Mouse (Mus musculus) left cerebral cortex, postnatal 4 days (tissue): ENCODE results near the gene Slc25a45. TPM values are rescaled to one million over a fixed set of nuclear protein-coding genes. Genes with fewer than 3 reads are reported as not detected.

Experiments
- DNase-seq: peaks from one replicate; pipeline ENCODE4 v3.0.0-alpha.2; 2022
- intact Hi-C: fragments of 180-260 bp; cut with DNase I; formaldehyde crosslinking; loops from one replicate; pipeline ENCODE4 v1.15.1; 2025
- total RNA-seq, 2 experiments: library from RNA; stranded (reverse); gene quantifications; 2 replicates each; pipeline ENCODE4 v1.2.3; 2021

Slc25a45 gene
- total RNA-seq, result 1 to 10 TPM; 1.4 to 2.0 TPM

DNA sequence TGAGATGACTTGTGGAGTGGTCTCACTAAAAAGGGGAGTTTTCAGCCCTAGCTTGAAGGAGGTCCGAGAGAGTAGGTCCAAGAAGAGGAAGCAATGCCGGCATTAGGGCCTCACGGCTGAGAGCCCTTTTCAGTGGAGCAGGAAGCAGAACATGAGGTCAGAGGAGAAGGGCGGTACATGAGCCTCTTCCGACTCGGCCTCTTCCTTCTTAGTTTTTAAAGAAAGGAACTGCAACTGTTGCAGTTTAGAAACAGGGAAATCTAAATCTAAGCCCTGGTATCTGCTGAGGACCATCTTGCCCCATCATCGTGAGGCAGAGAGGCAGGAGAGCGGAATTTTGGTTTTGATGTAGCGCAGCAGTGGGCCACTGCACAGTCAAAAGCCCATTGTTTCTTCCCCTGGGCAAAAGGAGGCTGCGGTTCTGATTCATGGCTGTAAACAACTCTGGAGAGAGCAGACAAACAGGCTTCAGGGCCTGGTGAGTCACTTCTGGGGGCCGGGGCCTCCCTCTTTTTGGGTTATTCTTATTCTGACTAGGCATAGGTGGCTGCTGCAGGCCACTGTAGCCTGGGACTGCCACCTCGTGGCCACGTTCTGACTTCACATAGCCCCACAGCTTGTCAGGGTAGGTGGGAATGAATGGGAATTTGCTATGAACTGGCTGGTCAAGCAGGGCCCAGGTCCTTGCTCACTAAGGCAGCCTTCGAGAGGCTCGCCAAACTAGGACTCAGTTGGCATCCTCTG, at the start of gene Slc25a45:
Slc25a45 (plus strand) TSS at position 191 of the 744 bp plus-strand sequence.
- intact Hi-C loops, result loop anchor here (5.0 kb wide), 1 partner anchor 85 kb away; no protein-coding TSS in a partner anchor

DNA sequence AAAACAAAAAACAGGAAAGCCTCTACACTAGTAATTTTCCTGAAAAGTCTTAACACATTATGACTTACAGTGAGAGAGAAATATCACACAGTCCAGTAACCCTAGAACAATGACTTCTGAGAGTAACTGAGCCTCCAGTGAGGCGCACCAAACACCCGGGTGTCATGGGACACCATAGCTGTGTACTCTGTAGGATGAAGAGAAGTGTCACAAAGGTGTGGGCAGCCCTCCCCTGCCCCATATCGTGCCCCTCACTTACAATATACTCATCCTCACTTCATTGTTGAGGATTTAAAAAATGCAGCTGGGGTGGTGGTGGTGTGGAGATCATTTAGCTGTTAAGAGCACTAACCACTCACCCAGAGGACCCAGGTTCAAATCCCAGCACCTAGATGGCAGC, 49.5 kb upstream of the Slc25a45 start:
- no peak for DNase-seq
- intact Hi-C loops, result no loop called here

More for the DNA sequence above, at the start of gene Slc25a45:
- peak; percentile 76 for DNase-seq

DNA sequence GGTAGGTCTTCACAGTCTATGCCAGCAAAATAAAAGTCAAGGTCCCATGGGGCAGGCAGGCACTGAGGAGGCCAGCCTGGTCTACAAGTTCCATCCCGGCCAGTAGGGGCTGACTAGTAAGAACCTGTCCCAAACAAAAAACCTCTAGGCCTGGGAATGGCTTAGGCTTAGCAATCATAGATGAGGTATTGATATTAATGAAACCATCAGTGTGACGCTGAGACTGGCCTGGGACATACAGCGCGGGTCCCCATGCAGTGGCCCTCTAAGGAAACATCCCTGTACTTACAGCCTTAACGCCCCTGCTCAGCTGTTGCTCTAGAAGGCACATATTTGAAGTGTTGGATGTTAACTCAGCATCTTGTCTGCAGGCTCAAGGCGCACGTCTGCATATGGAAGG, 48.7 kb upstream of the Slc25a45 start:
- intact Hi-C loops, result no loop called here
- no peak for DNase-seq

DNA sequence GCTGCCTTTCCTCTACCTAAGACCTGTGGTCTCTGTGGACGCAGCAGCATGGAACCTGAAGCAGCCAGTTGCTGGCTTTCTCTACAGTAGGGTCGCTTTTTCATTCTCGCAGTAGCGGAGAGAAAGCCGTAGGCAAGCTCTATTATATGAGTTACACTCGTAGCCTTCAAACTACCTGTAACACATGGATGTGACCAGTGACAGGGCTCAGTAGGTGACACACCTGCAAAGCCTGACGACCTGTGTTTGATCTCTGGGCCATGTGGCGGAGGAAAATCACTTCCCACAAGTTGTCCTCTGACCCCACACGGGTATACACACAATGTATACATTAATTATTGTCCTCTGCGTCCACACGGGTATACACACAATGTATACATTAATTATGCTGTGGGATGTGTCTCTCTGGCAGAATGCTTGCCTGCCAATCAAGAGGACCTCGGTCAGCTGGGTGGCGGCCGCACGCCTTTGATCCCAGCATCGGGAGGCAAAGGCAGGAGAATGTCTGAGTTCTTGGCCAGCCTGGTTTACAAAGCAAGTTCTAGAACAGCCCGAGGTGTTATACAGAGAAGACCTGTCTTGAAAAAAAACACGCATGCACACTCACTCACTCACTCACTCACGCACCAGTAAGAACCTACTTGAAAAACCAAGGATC, 47.5 kb upstream of the Slc25a45 start:
- no peak for DNase-seq
- intact Hi-C loops, result no loop called here

DNA sequence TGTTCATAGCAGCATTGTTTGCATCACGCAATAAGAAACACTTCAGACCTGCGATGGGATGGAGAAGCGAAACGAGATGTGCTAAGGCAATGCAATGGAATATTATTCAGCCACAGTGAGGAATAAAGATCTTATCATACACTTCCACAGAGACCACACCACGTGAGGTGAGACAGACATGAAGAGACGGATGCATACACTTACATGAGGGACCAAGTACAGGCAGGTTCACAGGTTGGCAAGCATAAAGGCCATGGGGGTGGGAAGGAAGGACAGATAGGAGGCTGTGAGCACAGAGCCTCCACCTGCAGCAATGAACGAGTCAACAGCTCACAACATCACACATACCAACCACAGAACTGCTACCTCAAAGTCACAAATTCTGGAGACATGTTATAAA, 46.8 kb upstream of the Slc25a45 start:
- DNase-seq, result no peak
- intact Hi-C loops, result no loop called here

DNA sequence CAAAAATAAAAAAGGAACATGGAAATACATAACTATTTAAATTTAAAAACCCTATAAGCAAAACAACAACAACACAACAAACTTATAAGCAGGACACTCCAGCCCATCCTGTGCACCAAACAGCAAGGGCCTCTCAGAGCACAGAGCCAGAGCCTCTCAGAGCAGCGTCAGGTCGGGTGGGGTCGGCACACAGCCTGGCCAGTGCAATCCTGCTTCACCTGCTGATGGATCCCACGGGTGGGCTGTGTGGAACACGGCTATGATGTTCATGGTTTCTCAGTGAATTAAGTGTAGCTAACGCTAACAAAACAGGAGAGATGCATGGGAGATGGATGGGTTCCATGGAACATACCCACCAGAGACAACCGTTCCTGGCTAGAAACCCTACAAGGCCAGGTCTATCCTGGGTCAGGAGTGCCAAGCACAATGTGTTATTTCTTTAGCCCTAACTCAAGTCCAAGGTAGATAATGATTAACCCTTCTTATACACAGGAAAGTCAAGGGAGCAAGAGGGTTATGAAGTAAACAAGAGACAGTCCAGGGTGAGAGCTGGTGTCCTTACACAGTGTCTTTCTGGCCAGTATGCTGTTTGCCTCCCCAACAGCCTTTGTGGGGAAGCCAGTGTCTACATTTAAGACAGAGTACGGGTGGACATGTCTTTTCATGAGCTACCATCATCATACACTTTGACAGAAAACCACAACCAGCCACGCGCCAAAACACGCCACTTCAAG, 46.2 kb upstream of the Slc25a45 start:
- no peak for DNase-seq
- intact Hi-C loops, result no loop called here

DNA sequence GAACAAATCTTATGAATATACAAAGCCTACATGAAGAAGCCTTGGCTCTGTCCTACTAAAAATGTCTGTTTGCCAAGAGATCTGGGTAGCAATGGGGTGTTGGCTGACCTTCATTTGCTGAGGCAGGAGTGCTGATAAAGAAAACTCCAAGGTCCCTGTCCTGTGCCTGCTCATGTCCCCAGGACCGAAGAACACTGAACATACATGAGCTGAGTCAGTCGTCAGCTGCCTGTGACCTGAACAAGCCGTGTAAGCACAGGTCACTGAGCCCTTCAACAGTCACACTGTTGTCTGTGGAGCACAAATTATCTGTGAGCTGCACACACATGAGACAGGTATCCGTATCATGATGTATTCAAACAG, 45.7 kb upstream of the Slc25a45 start:
- DNase-seq, result no peak
- intact Hi-C loops, result no loop called here

DNA sequence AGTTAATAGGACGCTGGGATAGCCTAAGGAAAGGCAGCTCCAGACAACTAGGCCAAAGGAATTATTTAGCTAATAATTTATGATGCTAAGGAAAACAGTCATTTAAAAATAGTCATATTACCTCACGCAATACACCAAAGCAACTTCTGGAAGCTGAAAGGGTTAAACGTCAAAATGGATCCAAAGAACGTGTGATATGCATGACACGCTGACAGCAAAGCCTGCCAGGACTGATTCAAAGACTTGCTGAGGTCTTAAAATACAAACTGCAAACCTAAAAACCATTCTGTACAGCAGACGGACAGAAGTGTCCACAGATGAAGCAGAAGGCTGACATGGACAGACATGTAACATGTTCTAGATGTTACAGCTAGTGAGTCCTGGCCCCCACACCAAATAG, 45.3 kb upstream of the Slc25a45 start:
- no peak for DNase-seq
- intact Hi-C loops, result no loop called here

DNA sequence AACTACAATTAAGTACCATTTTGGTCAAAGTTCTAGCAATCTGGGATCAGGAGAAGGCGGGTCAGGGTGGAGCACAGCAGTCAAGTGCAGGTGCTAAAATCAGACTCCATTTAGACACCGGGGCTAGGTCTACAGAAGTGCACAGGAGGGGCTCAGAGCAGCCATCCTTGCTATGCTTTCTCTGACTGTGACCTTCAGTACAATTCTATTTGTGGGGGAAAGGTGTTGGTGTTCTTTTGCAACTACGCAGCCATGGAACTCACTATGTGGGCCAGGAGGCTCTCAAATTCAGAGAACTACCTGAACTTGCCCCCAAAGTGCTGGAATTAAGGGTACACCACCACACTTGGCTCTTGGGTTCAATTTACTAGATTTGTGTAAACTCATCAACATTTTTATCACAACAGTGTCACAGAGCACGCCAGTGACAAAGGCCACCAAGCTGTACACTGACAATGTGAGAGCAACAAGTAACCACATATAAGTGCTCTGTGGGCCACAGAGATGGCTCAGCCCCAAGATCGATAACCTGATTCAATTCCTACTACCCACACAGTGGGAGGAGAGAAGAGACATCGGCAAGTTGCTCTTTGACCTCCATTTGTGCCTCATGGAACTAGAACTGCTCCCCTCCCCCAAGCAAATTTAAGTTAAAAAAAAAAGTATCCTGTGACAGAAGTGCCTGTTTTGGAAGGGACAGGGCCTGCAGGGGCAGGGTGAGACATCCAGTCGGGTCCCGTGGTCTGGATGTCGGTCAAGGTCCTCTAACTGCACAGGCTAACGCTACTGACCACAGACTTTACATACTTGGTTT, 44.1 kb upstream of the Slc25a45 start:
- intact Hi-C loops, result no loop called here

DNA sequence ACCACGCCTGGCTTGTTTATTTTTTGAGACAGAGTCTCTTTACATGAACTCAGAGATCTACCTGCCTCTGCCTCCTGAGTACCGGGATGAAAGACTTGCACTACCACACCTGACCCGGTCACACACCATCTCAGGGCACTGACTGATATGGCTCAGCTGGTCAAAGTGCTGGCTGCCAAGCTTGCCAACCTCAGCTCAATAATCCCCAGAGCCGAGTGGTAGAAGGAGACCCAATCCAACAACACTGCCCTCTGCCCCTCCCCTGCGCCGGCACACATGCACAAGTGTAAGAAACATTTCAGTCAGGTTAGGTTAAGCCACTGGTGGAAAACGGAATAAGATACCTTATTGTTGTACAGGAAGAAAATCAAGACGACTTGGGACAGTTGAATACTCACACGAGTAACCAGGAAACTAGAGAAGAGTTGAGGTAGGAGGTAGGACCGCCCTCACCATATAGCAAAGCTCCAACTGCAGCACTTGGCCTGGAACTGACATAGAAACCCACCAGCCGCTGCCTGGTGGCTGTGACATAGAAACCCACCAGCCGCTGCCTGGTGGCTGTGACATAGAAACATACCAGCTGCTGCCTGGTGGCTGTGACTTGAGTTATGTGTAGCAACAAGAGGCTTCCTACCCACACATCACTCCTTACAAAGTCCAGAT, 43.2 kb upstream of the Slc25a45 start:
- DNase-seq, result no peak
- intact Hi-C loops, result no loop called here

More for the DNA sequence above, 44.1 kb upstream of the Slc25a45 start:
- DNase-seq, result no peak

DNA sequence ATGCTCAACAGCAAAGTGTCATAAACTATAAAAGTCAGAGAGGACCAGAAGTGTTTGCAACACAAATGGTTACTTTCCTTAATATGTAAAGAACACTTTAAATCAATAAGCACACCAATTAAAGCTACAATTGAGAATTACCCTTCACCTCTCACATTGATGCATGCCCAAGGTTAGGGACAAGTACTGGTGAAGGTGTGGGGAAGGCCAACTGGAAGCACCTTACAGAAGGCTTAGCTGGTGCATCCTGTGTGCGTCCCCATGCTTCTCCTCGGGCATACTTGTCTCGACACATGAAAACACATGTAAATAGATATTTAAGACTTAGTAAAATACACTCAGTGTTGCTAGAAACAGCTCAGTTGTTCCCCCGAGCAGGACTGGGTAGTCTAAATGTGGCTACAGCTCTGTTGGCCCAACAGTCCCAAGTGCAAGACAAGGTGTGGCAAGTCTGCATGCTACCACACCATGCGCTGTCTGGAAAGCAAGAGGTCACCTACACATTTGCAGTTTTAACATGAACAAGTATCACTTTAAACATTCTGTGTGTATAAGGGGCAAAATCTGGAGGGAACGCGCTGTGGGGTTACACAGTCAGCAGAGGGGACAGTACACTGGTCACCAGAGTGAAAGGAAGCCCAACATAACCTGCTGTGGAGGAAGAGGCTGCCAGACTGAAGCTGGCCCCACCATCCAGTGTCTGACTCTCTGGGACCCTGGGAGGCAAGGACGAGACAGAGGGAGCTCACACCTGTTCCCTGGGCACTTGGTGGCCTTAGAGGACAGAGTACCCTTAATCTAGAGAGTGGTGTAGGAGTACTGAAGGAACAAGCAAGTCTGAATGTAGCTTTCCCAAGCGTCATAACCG, 42.3 kb upstream of the Slc25a45 start:
- no peak for DNase-seq
- intact Hi-C loops, result no loop called here

DNA sequence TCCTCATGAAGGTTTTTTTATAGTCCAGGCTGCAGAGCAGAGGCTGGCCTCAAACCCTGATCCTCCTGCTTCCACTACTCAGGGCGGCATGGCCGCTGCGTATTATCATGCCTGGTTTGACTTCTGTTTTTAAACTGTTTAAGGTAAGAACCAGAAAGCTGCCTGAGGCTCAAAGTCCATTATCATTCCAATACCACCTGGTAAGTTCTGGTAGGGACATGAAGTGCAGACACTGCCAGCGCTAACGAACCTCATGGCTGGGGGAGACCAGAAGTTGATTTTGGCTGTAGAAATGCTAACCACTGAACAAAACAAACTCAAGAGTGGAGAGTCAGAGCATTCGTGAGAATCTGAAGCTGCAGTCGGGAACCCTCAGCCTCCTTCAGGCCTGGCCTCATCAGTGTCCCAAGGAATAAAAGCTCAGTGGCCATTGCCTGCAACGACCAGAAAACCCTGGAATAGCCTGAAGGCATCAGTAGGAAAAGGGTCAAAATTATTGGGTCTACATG, 41.6 kb upstream of the Slc25a45 start:
- DNase-seq, result no peak
- intact Hi-C loops, result no loop called here

DNA sequence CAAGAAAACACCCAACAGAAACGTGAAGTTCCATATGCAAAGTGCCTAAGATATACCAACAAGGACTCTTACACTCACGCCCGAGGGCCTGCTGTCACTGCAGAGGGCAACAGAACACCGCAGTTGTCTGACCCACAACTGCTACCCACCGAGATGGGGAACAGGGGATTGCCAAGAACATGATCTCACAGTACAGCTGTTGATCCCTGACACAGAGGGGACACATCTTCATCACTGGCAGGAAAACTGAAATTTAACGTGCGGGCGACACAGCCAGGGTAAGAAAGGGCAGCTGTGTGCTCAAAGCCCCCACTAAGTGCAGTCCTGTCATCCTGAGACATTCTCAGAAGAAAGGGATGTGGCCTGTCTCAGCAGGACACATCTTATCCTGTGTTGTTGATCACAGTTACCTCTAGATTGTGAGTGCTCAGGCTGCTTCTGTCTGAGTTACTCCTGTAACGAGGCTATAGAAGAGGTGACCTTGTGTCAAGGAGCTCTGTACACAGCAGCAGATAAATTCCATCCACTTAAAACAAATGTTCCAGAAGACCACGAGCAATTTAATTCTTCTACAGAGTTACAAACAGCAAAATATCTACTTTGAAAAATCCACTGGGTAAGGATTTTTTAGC, 40.6 kb upstream of the Slc25a45 start:
- intact Hi-C loops, result no loop called here
- DNase-seq, result no peak

DNA sequence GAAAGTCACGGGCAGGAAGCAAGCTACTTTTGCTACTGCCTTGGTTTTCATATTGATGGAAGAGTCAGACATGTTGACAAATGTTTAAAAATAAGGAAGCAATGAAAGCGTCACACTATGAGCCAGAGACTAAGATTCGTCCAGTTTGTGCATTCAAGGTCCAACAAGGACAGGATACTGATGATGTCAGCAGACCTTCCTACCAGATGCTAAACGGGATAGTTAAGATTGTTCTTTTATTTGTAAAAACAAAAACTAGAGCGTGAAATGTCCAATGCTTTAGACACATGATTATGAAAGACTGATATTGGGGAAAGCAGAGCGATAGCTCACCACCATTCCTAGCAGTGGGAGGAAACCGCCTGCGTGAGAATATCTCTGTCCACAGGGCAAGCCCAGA, 40.0 kb upstream of the Slc25a45 start:
- intact Hi-C loops, result no loop called here
- DNase-seq, result no peak

DNA sequence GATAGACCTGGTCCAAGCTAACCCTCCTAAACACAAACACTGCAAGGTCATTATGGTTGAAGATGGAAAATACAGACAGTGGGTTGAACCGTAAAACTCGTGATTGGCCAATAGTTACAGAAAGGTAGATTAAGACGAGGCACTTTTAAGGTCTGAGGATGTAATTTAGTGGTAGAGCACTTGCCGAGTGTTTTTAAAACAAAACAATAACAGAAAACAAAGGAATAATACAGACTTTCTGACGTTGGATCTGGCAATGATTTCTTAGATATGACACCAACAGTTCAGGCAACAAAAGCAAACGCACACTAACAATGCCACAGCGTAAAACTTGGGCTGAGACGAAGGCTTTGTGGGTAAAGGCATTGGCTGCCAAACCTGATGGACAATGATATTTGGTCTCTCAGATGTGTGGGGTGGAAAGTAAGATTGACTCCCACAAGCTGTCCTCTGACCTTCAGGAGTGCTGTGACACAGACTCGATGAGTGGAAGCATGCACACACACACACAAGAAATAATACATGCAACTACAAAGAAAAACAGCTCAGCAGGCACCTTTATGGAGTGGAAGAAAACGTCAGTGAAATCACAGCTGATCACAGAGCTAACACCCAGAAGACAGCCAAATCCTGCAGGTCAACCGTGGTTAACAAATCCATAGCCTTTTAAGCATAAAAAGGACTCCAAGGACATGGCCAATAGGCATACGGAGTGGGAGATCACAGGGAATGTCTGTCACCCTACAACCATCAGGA, 39.3 kb upstream of the Slc25a45 start:
- DNase-seq, result no peak
- intact Hi-C loops, result no loop called here

DNA sequence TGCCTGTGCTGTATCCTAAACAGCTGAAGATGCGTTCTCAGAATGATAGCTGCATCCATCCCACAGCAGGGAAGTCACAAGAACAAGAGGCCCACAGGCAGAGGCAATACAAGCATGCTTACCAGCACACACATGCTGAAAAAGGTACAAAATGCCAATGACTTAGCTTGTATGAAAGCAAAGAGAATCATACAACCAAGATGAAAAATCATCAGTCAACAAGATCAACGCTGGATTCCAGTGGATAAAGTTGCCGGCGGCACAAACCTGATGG, 38.8 kb upstream of the Slc25a45 start:
- DNase-seq, result no peak
- intact Hi-C loops, result no loop called here

DNA sequence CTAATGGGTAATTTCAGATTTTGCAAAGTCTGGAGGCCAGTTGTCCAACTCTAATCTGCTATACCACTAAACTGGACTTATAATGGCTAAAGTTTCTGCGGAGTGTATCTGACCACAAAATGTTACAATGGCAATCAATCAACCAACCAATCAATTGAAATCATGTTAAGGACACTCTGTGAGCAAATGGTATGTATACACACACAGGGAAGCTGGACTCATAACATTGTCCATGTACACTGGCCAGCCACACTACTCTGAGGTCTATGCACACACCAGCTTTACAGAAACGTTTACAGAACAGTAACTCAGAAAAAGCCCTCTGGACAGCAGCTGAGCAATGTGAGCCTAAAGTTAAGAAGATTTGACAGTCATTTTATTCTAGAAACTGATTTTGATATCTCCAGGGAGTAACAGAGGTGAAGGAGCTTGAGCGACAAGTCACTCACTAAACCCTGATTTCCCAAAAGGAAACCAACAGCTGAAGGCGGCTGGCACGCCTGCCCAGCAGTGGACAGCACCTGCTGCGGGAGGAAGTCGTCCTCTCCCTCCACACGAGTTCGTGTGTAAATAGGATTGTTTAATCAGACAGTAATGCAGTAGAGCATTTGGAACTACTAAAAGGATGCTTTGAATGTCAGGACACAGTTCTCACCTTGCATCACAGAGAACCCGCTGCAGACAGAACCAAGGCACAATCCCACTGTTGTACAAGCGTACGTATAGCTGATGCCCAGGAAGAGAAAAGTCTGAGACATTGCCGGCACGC, 38.1 kb upstream of the Slc25a45 start:
- intact Hi-C loops, result no loop called here
- DNase-seq, result no peak
